Mouse (Mus musculus) CD4-positive helper T cell, adult 2 months (primary cell): ENCODE measurements around the gene Ctdspl.

Experiments used
- DNase-seq: peaks from one replicate; pipeline ENCODE4 v3.0.0-alpha.2; 2012; ENCODE audit warnings: low read depth, missing footprints, low spot score

The Ctdspl gene

DNA sequence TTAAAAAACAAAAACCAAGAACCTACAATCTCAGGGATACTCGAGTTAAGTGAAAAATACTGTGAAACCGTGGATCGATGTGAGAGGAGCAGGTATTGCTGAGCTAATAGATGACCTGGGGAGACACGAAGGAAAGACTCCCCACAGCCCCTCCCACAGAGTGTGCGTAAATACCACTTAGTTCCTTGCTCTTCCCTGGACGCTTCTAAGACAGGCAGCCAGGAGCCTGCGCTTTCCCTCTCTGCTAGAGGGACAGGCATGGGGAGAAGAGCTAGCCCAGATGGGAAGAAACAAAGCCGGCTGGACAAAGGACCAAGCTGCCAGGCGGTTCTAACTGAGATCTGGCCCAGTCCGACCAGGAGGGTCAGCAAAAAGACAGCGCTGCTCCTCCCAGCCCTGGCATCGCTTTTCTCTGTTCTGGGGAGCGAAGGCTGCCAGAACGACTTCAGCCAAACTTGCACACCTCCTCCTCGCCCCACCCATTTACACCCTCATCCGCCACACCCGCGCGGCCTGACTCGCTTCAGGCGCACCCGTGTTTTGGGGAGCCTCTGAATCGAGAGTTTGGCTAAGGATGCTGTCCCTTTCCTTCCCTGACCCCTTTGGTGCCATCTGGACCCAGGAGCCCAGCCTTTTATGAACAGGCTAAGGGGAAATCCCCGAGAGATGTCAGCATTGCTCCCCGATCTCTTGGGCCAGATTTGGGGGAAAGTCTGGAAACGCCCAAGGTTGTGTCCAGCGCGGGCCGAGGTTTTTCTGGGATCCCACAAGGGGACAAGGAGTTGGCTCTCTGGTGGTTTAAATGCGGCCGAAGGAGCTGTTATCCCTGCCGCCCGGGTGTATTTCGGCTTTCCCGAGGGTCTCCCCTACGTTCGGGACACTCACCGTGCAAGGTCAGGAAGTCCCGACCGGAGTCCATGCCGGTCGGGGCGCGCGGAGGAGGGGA is 166.5 kb downstream of the Ctdspl start:
- peak; percentile 30 for DNase-seq
